Mouse (Mus musculus): ENCODE results near the gene Mmadhc. TPM values are rescaled to one million over a fixed set of nuclear protein-coding genes. Genes with fewer than 3 reads are reported as not detected.

Gene Mmadhc
- polyA plus RNA-seq, 1 experiment from 2014 or later, result 131 TPM

- Histone ChIP-seq H3K4me2 (no peak overlapping the region), H3K4me1 (ENCODE audit: control insufficient read depth, insufficient read depth, low read length) (no peaks in the 10 kb centered on the region), H3K9ac (ENCODE audit: low read depth, low read length) (no peak overlapping the region), H3K27me3 (ENCODE audit: control insufficient read depth, insufficient read depth, low read length) (no peaks in the 10 kb centered on the region), H3K4me3 (ENCODE audit: low read depth, low read length) (no peak overlapping the region), H3K36me3 (ENCODE audit: control insufficient read depth, insufficient read depth, low read length) (peaks cover 2% of the 10 kb centered on the region; the same call in 1 of the 2 replicates), H3K27ac (ENCODE audit: low read depth, low read length) (no peak overlapping the region), H3K9me3 (replicated peaks; ENCODE audit: control insufficient read depth, low read length) (peaks cover 6% of the 10 kb centered on the region; the same call in 1 of the 2 replicates)
- no peak for ATAC-seq (replicated peaks; ENCODE audit: insufficient number of reproducible peaks, low FRiP score, low TSS enrichment)
- WGBS (ENCODE audit: insufficient replicate concordance), result 77% methylated on average over 8 of the region's 8 CpGs
These were observed 63.1 kb downstream of the Mmadhc start for GRCm38 (mm10) chr2:50233491-50233890.

Other genes starting within 250 kb of the Mmadhc start
- gene Lypd6, start 230.4 kb downstream of the Mmadhc start, polyA plus RNA-seq (2014; fragmentation: Nextera tagmentation; extraction: Ambion mirVana), result 10.1 and 10.3 TPM in 2 replicates